10 mouse cellular contexts compared by ENCODE assay signal in the genomic region with DNA sequence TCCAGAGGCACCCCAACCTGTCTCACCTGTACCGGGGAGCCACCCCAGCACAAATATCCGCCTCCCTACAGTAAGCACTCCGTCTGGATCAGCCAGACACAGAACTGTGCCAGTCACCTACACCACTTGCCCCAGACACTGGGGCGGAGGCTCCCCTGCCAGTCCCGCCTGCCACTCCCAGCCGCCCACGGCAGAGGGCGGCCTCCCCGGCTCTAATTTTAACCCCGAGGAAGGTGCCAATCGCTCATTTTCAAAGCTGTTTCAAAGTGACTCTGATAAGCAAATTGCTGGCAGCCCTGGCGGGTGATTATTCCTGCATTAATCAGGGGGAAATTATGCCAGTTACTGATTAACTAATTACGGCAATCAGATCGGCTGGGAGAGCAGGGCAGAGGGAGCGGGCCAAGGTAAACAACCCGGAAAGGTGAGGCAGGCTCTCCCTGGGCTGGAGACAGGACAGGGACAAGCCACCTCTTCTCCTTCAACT. TPM values are rescaled to one million over a fixed set of nuclear protein-coding genes. Genes with fewer than 3 reads are reported as not detected.
DNase-seq lines count a peak whose midpoint lies in the region; ATAC-seq and TF ChIP-seq lines count a peak whose summit lies in the region.
"Had no signal": no experiment of that assay in that cellular context is flagged by ENCODE, and none has a peak within 500 bp of the region (broad histone marks: within the 10 kb centered on the region; RNA-seq: fewer than 3 reads in every experiment).

No protein-coding gene starts in this region.

- TF ChIP-seq EP300 in lung, postnatal 0 days (IDR thresholded peaks at IDR 0.05) = no peak

- H3K4me2 ChIP-seq in forebrain, embryonic 14.5 days (ENCODE audit: low read length) = no peak overlapping the region
- no peak overlapping the region for H3K4me2 ChIP-seq in forebrain, embryonic 11.5 days (ENCODE audit: low read depth, low read length, severe bottlenecking)
- peak overlapping the region; percentile 55 for H3K4me2 ChIP-seq in heart, embryonic 16.5 days (ENCODE audit: low read depth, low read length)
- peak overlapping the region; percentile 37 for H3K4me2 ChIP-seq in lung, postnatal 0 days (replicated peaks; ENCODE audit: low read depth, low read length)
- H3K4me2 ChIP-seq: hindbrain, embryonic 15.5 days had no signal

- H3K4me1 ChIP-seq in forebrain, embryonic 14.5 days (ENCODE audit: control insufficient read depth, insufficient read depth, low read length) = peaks cover 13% of the 10 kb centered on the region
- no peaks in the 10 kb centered on the region for H3K4me1 ChIP-seq in forebrain, embryonic 11.5 days (replicated peaks; ENCODE audit: control insufficient read depth, insufficient read depth, low read length)
- H3K4me1 ChIP-seq in E14TG2a.4 (replicated peaks; ENCODE audit: low read depth, low read length) = peaks cover 17% of the 10 kb centered on the region
- H3K4me1 ChIP-seq in heart, embryonic 16.5 days (ENCODE audit: control insufficient read depth, insufficient read depth, low read length) = peaks cover 6% of the 10 kb centered on the region
- no peaks in the 10 kb centered on the region for H3K4me1 ChIP-seq in lung, postnatal 0 days (ENCODE audit: insufficient read depth, low read depth, low read length)

- H3K4me3 ChIP-seq in forebrain, embryonic 14.5 days (ENCODE audit: low read depth, low read length) = no peak overlapping the region
- no peak overlapping the region for H3K4me3 ChIP-seq in forebrain, embryonic 11.5 days (ENCODE audit: low read depth, low read length)
- peak overlapping the region; percentile 64 for H3K4me3 ChIP-seq in E14TG2a.4 (replicated peaks; ENCODE audit: low read length)
- H3K4me3 ChIP-seq in heart, embryonic 16.5 days (ENCODE audit: low read length) = peak overlapping the region; percentile 11; the same call in 1 of the 2 replicates
- no peak overlapping the region for H3K4me3 ChIP-seq in lung, postnatal 0 days (ENCODE audit: low read depth, low read length)
- H3K4me3 ChIP-seq: hindbrain, embryonic 15.5 days had no signal

- ATAC-seq in forebrain, embryonic 14.5 days = peak; percentile 51
- ATAC-seq in forebrain, embryonic 11.5 days (replicated peaks; ENCODE audit: low FRiP score) = no peak
- peak; percentile 62 for ATAC-seq in heart, embryonic 16.5 days (replicated peaks; ENCODE audit: extremely low read depth, insufficient read depth, low FRiP score)
- peak; percentile 55; the same call in 1 of the 2 replicates for ATAC-seq in lung, postnatal 0 days
- ATAC-seq in activated CD4-positive, CD25-positive, alpha-beta regulatory T cell, adult 4 months = no peak

- WGBS in forebrain, embryonic 14.5 days = 31% methylated on average over 16 of the region's 16 CpGs
- 60% methylated on average over 16 of the region's 16 CpGs for WGBS in forebrain, embryonic 11.5 days
- 10% methylated on average over 16 of the region's 16 CpGs for WGBS in heart, embryonic 16.5 days
- WGBS in lung, postnatal 0 days = 16% methylated on average over 16 of the region's 16 CpGs

- TF ChIP-seq CTCF in E14TG2a.4 (conservative IDR thresholded peaks at IDR 0.05; ENCODE audit: low read length) = no peak
- TF ChIP-seq CTCF in lung, postnatal 0 days (IDR thresholded peaks at IDR 0.05) = peak; percentile 47

- H3K27me3 ChIP-seq in forebrain, embryonic 14.5 days (replicated peaks; ENCODE audit: control insufficient read depth, insufficient read depth, low read length) = no peaks in the 10 kb centered on the region
- no peaks in the 10 kb centered on the region for H3K27me3 ChIP-seq in forebrain, embryonic 11.5 days (ENCODE audit: control insufficient read depth, insufficient read depth, low read length)
- H3K27me3 ChIP-seq in E14TG2a.4 (ENCODE audit: insufficient read depth, low read length) = peaks cover 37% of the 10 kb centered on the region
- no peaks in the 10 kb centered on the region for H3K27me3 ChIP-seq in heart, embryonic 16.5 days (ENCODE audit: control insufficient read depth, insufficient read depth, low read length)
- H3K27me3 ChIP-seq in lung, postnatal 0 days (replicated peaks; ENCODE audit: insufficient read depth, low read length) = no peaks in the 10 kb centered on the region
- H3K27me3 ChIP-seq: hindbrain, embryonic 15.5 days had no signal

- peak overlapping the region; percentile 2; the same call in 1 of the 2 replicates for H3K27ac ChIP-seq in forebrain, embryonic 14.5 days (ENCODE audit: low read depth, low read length)
- H3K27ac ChIP-seq in forebrain, embryonic 11.5 days (ENCODE audit: low read depth, low read length) = no peak overlapping the region
- H3K27ac ChIP-seq in heart, embryonic 16.5 days (ENCODE audit: low read length) = no peak overlapping the region
- H3K27ac ChIP-seq in lung, postnatal 0 days (ENCODE audit: low read length) = no peak overlapping the region
- H3K27ac ChIP-seq: hindbrain, embryonic 15.5 days had no signal

- H3K9me3 ChIP-seq in forebrain, embryonic 14.5 days (replicated peaks; ENCODE audit: control insufficient read depth, low read length) = no peaks in the 10 kb centered on the region
- H3K9me3 ChIP-seq in forebrain, embryonic 11.5 days (ENCODE audit: control insufficient read depth, low read length) = no peaks in the 10 kb centered on the region
- peaks cover 3% of the 10 kb centered on the region for H3K9me3 ChIP-seq in E14TG2a.4 (ENCODE audit: low read length)
- H3K9me3 ChIP-seq in heart, embryonic 16.5 days (replicated peaks; ENCODE audit: control insufficient read depth, low read length) = no peaks in the 10 kb centered on the region
- no peaks in the 10 kb centered on the region for H3K9me3 ChIP-seq in lung, postnatal 0 days (ENCODE audit: low read length)
- H3K9me3 ChIP-seq: G1E; hindbrain, embryonic 15.5 days had no signal

- H3K36me3 ChIP-seq in forebrain, embryonic 14.5 days (ENCODE audit: control insufficient read depth, insufficient read depth, low read length) = no peaks in the 10 kb centered on the region
- H3K36me3 ChIP-seq in forebrain, embryonic 11.5 days (ENCODE audit: control insufficient read depth, insufficient read depth, low read length) = no peaks in the 10 kb centered on the region
- no peaks in the 10 kb centered on the region for H3K36me3 ChIP-seq in E14TG2a.4 (ENCODE audit: insufficient read depth, low read length)
- no peaks in the 10 kb centered on the region for H3K36me3 ChIP-seq in heart, embryonic 16.5 days (ENCODE audit: control insufficient read depth, insufficient read depth)
- H3K36me3 ChIP-seq in lung, postnatal 0 days (ENCODE audit: insufficient read depth, low read length) = no peaks in the 10 kb centered on the region
- H3K36me3 ChIP-seq: G1E; hindbrain, embryonic 15.5 days had no signal

- peak; percentile 79 for DNase-seq in forebrain, embryonic 14.5 days (ENCODE audit: low spot score)
- DNase-seq in forebrain, embryonic 11.5 days (ENCODE audit: low spot score) = no peak
- DNase-seq in cerebellum, postnatal 10 days = peak; percentile 63
- peak; percentile 77 to 78 for DNase-seq in kidney, postnatal 36 days
- peak; percentile 34 for DNase-seq in lung, postnatal 0 days (ENCODE audit: low spot score)

- no peak overlapping the region for H3K9ac ChIP-seq in forebrain, embryonic 14.5 days (ENCODE audit: low read length)
- H3K9ac ChIP-seq in forebrain, embryonic 11.5 days (ENCODE audit: low read length) = no peak overlapping the region
- H3K9ac ChIP-seq in heart, embryonic 16.5 days (ENCODE audit: low read length) = peak overlapping the region; percentile 10; the same call in 1 of the 2 replicates
- no peak overlapping the region for H3K9ac ChIP-seq in lung, postnatal 0 days (replicated peaks; ENCODE audit: low read depth)
- H3K9ac ChIP-seq: hindbrain, embryonic 15.5 days had no signal

RNA-seq across cellular contexts. Expression of gene Mdga1, which starts 41.1 kb away (rescaled TPM):
- 9.4 and 9.9 TPM in 2 replicates for polyA plus RNA-seq in forebrain, embryonic 14.5 days (2014; fragmentation: Nextera tagmentation; extraction: Ambion mirVana)
- 6.2 and 7.4 TPM in 2 replicates for polyA plus RNA-seq in forebrain, embryonic 11.5 days (2014; fragmentation: Nextera tagmentation; extraction: Ambion mirVana)
- polyA plus RNA-seq in heart, embryonic 16.5 days (2015; fragmentation: Nextera tagmentation; extraction: Ambion mirVana) = 5.4 and 5.7 TPM in 2 replicates
- polyA plus RNA-seq in lung, postnatal 0 days (2015; fragmentation: Nextera tagmentation; extraction: Ambion mirVana) = 2.3 and 3.2 TPM in 2 replicates
- not detected for polyA plus RNA-seq in activated CD4-positive, CD25-positive, alpha-beta regulatory T cell, adult 4 months (2017; shearing (Covaris generic))

Comparison
In these comparisons a context has a peak if more than half of its experiments do, and no peak if none do; other contexts are left out.
1. ATAC-seq: peak in forebrain, embryonic 14.5 days (single experiment), heart, embryonic 16.5 days (single experiment) and lung, postnatal 0 days (single experiment); none in forebrain, embryonic 11.5 days (single experiment) and activated CD4-positive, CD25-positive, alpha-beta regulatory T cell, adult 4 months (single experiment).
2. H3K4me2 ChIP-seq: peak in heart, embryonic 16.5 days (single experiment) and lung, postnatal 0 days (single experiment); none in forebrain, embryonic 14.5 days (single experiment) and forebrain, embryonic 11.5 days (single experiment).
3. H3K4me3 ChIP-seq: peak in E14TG2a.4 (single experiment) and heart, embryonic 16.5 days (single experiment); none in forebrain, embryonic 14.5 days (single experiment), forebrain, embryonic 11.5 days (single experiment) and lung, postnatal 0 days (single experiment).